Mouse (Mus musculus): ENCODE results near the gene Gm11114.

Gm11114 gene

GRCm38 (mm10) chr9:85357154-85357860 lies 44.7 kb downstream of the Gm11114 start:
- in situ Hi-C loops (cut with MboI) = no loop called here
